Mouse (Mus musculus): Measurements from ENCODE around the gene Abca9.

Gene Abca9

DNA sequence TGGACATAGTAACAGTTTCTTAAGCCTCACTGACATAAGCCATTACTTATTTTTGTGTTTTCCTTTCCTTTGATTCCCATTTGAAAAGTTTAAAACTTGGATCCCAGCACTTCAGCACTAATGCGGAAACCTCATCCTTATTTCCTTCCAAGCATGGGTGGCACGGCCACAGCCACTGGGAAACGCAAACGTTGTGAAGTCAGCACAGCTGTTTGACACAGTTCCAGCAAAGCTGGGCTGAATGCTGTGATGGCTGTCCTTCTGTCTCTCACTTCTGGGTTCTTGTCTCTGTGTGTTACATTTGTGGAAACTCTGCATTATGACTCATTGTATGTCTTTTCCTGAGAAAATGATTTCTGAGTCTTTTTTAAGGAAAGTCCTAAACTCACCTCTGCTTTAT is 107.0 kb downstream of the Abca9 start:
- in situ Hi-C loops (cut with MboI, MseI): loop anchor here (25.0 kb wide), 1 partner anchor 1251 kb away; no protein-coding TSS in a partner anchor

- in situ Hi-C loops (cut with MboI, MseI): loop anchor here (25.0 kb wide), 1 partner anchor 1252 kb away; no protein-coding TSS in a partner anchor
Observed at GRCm38 (mm10) chr11:110060127-110060526, 107.9 kb downstream of the Abca9 start.

DNA sequence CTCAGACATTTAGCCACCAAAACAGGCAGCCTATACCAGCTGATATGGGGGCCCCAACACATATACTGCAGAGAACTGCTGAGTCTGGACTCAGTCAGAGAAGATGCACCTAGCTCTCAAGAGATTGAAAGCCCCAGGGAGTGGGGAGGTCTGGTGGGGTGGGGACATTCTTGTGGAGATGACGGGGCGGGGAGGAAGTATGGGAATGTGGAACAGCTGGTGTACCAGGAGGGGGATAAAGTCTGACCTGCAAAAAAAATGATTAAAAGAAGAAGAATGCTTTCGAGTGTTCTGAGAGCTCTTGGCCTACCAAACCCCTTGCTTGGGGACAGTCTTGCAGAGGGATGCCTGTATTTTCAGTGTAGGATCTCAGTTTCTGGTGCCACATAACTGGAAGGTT is 114.3 kb downstream of the Abca9 start:
- in situ Hi-C loops (cut with MboI, MseI): loop anchor here (25.0 kb wide), 1 partner anchor 1259 kb away; no protein-coding TSS in a partner anchor

Data from T-helper 2 cell (primary cell).